Mouse (Mus musculus) lung, adult 2 months (tissue): ENCODE results near the gene Nudt4. TPM values are rescaled to one million over a fixed set of nuclear protein-coding genes. Genes with fewer than 3 reads are reported as not detected.
A peak's percentile ranks its signal among the peaks of the same experiment; 100 is the strongest.

ENCODE experiments used
- DNase-seq: peaks from one replicate; pipeline ENCODE4 v3.0.0; 2022
- H3K4me1 ChIP-seq: fragments of 200-500 bp; 2 replicates; pipeline ENCODE4 v1.6.1; 2011; ENCODE audit warnings: low read length; ENCODE audit not compliant: control insufficient read depth, insufficient read depth
- H3K4me3 ChIP-seq: fragments of 200-500 bp; replicated peaks from 2 replicates; pipeline ENCODE3; 2011; ENCODE audit warnings: low read depth, mild to moderate bottlenecking, control low read depth, low read length; ENCODE audit errors: extremely low read depth
- CTCF ChIP-seq: fragments of 200-500 bp; IDR thresholded peaks from 2 replicates; pipeline ENCODE4 v1.5.1; 2011; ENCODE audit warnings: mild to moderate bottlenecking, low read length, control low read depth; ENCODE audit not compliant: insufficient read depth
- POLR2A ChIP-seq: fragments of 200-500 bp; IDR thresholded peaks from 2 replicates; pipeline ENCODE4 v1.6.1; 2011; ENCODE audit warnings: low read depth, mild to moderate bottlenecking, control low read depth, low read length, borderline replicate concordance; ENCODE audit errors: extremely low read depth
- WGBS: fragments of 180-500 bp; shearing (Covaris S2); methylation state at CpG from one replicate; pipeline ENCODE4 v1.1.7; 2018; 5-methylcytosine and 5-hydroxymethylcytosine counted together
- polyA plus RNA-seq: library from polyadenylated mRNA; depleted of rRNA; stranded (reverse); fragments of >200 nt; gene quantifications from 2 replicates; pipeline ENCODE4 v1.2.3, GENCODE M21; 2012

Nudt4 gene
- polyA plus RNA-seq, 1 experiment = 22.5 TPM

DNA sequence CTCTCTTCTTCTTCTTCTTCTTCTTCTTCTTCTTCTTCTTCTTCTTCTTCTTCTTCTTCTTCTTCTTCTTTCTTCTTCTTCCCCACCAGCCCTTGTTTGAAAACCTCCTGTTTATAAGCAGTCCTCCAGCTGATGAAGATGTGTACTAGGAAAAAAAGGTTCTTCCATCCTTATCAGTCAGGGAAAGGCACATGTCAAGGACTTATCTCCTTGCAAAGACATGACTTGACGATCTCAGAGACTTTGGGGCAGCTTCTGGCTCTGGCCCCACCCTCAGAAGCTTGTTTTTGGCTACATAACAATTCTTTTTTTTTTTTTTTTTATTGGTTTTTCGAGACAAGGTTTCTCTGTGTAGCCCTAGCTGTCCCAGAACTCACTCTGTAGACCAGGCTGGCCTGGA, 5.5 kb upstream of the Nudt4 start:
- TF ChIP-seq POLR2A (no peak), CTCF (no peak)
- 59% methylated on average over 2 of the region's 2 CpGs for WGBS
- Histone ChIP-seq H3K4me3 (no peak overlapping the region), H3K4me1 (peaks cover 8% of the 10 kb centered on the region; the same call in 1 of the 2 replicates)
- no peak for DNase-seq

DNA sequence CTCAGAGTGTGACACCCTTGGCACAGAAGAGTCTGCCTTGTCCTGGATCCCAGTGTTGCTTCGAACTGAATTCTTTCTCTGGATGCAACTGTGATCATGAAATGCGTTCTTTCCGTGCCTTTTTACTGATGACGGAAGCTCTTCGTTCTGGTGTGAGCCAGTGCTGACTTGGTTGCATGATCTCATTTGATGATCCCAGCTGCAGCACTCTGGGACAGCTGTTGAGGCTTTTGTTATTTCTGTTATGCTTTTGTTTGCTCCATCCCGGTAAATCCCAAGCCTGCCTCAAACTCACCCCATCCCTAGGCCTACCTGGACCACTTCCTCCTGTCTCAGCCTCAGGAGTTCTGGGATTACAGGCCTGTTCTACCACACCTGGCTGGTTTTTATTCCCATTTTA, 4.1 kb upstream of the Nudt4 start:
- no peak for DNase-seq
- peaks cover 9% of the 10 kb centered on the region; the same call in 1 of the 2 replicates for H3K4me1 ChIP-seq
- WGBS = 81% methylated on average over 6 of the region's 6 CpGs
- TF ChIP-seq POLR2A (no peak), CTCF (no peak)
- H3K4me3 ChIP-seq = no peak overlapping the region

DNA sequence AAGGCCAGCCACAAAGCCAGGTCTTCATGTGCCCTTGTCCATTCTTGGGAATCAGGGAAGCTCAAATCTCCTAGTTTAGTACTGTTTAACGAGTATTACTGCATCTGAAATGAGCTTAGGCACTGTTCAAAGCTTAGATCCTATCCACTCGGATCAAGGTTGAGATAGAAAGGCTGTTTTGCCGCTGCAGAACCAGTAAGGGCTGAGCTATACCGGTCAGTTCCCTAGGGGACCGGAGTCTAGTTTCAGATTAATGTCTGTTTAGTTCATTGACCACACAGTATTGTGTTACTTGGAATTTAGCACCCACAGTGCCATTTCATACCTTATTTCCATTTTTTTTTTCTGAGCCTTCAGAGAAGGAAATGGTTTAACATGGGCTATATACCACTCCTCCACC, 3.6 kb upstream of the Nudt4 start:
- no peak for TF ChIP-seq POLR2A
- TF ChIP-seq CTCF = no peak
- no peak for DNase-seq
- no peak overlapping the region for H3K4me3 ChIP-seq
- peaks cover 9% of the 10 kb centered on the region; the same call in 1 of the 2 replicates for H3K4me1 ChIP-seq
- WGBS = 86% methylated on average over 5 of the region's 5 CpGs

DNA sequence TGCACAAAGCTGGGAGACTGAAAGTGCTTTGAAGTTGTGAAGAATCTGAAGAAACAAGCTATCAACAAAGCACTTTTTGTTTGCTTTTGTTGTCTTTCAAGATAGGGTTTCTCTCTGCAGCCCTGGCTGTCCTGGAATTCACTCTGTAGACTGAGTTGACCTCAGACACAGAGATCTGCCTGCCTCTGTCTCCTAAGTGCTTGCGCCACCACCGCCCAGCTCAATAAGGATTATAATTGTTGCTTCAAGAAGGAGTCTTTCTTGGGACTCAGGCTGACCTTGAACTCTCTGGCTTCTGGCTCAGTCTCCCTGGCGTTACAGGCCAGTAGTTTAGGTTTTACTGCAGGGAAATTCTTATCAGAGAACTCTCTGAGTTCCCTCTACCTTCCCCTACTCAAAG, 2.8 kb upstream of the Nudt4 start:
- Histone ChIP-seq H3K4me1 (peaks cover 13% of the 10 kb centered on the region), H3K4me3 (no peak overlapping the region)
- DNase-seq = no peak
- TF ChIP-seq CTCF (no peak), POLR2A (no peak)
- 87% methylated on average over 3 of the region's 3 CpGs for WGBS

DNA sequence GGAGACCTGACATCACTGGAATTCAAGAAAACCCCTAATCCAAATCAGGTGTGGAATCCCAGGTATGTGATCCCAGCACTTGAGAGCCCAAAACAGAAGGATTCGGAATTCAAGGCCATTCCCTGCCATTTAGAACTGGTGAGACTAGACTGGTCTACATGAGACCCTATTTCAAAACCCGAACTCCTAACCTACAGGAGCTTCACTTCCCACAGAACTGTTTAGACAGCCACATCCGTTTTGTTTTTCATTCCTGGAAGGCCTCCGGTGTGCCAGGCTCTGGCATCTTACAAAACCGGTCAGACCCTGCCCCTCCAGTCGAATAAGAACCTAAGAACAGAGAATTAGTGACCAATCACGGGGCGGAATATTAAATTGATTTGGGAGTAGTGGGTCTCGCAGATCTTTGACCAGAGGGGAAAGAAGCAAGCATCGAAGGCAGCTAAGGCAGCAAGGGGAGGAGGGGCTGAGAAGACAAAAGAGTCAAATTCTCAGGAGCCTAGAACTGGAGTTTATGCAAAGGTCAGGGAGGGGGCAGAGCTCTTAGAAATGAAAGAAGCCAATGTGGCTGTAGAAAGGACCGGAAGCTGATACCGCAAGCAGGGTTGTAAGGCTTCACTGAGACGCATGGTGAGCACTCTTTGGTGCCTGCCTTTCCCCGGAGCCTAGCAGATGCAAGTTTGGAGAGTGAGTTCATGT, 1.4 kb upstream of the Nudt4 start:
- H3K4me3 ChIP-seq = no peak overlapping the region
- WGBS = 38% methylated on average over 14 of the region's 14 CpGs
- no peak for DNase-seq
- TF ChIP-seq CTCF = no peak
- TF ChIP-seq POLR2A = no peak
- H3K4me1 ChIP-seq = peaks cover 13% of the 10 kb centered on the region

DNA sequence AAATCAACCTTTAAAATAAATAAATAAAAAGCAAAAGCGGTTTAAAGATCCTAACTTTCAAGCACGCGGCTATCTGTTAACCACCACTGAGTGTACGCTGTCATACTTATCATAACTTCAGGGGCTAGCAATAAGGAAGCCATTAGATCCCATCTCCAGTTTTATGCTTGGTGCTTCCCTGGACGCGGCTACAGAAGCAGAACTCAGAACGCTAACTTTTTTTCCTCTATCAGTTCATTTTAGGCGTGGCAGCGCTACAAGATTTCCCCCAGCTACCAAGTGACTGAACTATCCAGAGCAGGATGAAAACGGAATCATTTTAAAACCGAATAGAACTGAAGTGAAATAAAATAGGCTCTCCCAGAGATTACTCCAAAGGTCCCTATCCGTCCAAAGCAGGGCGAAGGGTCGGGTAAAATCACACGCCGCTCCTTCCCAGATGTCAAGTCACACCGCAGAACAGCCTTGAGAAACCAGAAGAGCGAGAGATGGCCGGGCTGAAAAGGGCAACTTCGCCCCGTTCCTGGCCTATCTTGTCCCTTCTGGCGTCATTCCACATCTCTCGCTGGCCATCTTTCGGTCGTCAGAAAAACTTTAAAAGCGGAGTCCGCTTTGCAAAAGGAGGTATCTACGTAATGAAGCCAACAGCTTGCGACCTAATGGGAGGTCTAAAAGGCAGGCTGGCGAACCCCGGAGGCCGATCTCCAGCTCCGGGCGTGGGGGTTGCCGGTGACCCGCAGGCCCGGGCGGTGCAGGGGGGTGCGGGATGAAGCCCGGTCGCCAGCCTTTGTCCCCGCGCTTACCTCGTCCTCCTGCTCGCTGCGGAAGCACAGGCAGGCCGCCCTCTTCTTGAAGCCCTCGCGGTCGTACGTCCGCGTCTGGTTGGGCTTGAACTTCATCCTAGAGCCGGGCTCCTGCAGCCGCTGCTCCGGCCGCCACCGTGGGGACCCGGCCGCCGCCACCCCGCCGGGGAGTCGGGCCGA, 796 bp downstream of the Nudt4 start:
- peak overlapping the region; percentile 78 for H3K4me3 ChIP-seq
- DNase-seq = peak; percentile 58
- peaks cover 13% of the 10 kb centered on the region for H3K4me1 ChIP-seq
- WGBS = under 1% methylated on average over 65 of the region's 65 CpGs
- TF ChIP-seq CTCF (no peak), POLR2A (0 out of 2 replicates have a peak, but pooled peaks have one; percentile 17)

DNA sequence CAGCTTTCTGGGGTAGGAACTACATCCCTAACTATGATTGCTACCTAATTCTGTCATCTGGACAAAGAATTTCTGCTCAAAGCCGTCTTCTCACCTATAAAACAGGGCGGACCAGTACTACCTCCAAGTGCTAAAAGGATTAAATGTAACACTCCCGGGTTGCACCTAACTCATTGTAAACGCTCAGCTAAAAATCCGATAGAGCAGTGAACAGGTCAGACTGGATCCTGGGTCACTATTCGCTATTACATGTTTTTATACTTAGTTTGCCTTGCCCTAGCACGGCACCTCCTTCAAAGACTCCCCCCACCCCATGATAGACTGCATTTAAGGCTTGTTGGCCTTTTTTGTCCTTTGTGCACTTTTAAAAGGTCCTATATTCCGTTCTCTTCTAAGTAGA, 1.6 kb downstream of the Nudt4 start:
- 20% methylated on average over 8 of the region's 8 CpGs for WGBS
- TF ChIP-seq CTCF (no peak), POLR2A (no peak)
- DNase-seq = no peak
- peak overlapping the region; percentile 78 for H3K4me3 ChIP-seq
- peaks cover 13% of the 10 kb centered on the region for H3K4me1 ChIP-seq

DNA sequence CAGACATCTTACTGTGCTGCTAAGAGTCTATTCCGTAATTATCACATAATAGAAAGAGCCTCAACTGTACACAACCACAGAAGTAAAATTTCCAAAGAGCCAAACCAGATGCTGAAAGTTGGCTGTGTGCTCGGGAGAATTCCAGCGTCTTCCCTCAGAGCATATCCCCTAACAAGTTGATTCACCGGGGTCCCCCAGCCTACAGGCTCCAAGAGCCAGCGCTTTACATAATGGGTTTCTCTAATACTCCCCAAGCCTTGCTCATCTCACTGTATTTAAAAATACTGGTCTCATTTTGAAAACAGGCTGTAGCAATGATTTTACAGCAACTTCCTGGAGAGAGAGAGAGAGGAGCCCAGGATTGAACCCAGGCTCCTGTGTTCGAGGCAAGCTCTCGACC, 2.3 kb downstream of the Nudt4 start:
- H3K4me3 ChIP-seq = no peak overlapping the region
- peaks cover 13% of the 10 kb centered on the region for H3K4me1 ChIP-seq
- TF ChIP-seq POLR2A (no peak), CTCF (no peak)
- whole genome bisulfite sequencing = 47% methylated on average over 7 of the region's 7 CpGs
- DNase-seq = no peak

DNA sequence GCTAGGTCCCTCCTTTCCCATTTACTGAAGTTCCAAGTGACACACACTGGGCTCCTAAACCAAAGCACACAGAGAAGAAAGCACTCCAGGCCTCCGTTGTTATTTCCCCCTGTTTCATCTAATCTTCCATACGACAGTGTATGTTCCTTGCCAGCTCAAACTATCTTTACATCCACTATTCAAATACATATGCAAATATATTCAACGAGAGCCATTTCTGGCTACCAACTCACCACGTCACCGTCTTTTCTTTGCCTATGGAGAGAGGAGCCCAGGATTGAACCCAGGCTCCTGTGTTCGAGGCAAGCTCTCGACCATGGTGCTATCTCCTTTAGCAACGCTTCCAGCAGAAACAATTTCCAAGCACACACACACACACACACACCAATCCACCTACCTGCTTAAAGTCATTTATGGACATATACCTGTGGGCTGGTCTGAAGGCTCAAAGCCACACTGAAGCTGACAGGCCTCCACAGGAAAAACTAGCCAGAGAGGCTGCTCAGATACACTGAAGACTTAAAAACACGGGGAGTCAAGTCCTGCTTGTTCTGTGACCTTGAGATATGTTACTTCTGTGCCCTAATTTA, 3.5 kb downstream of the Nudt4 start:
- Histone ChIP-seq H3K4me3 (no peak overlapping the region), H3K4me1 (peaks cover 13% of the 10 kb centered on the region)
- WGBS = 76% methylated on average over 9 of the region's 9 CpGs

More for the DNA sequence above, 3.5 kb downstream of the Nudt4 start:
- TF ChIP-seq POLR2A (no peak), CTCF (no peak)
- no peak for DNase-seq
